Mouse (Mus musculus) spleen, embryonic (tissue): ENCODE measurements around the gene Dnajc25.

Experiments used
- CTCF ChIA-PET: fragments of 350-600 bp; sonication (Branson Sonifier 250); formaldehyde crosslinking; loops from one replicate; lab custom pipeline; 2022; lab: Charles Lee

Gene Dnajc25

GRCm38 (mm10) chr4:59002948-59003805 is 8.3 kb downstream of the Dnajc25 start, which contains the start of gene Gm20503:
Gm20503 (plus strand) TSS chr4:59003210.
- CTCF ChIA-PET = interaction anchor here (1.4 kb wide), 1 partner anchor 32 kb away, joined by 4 read pairs; the partner anchor contains the start of gene Gng10

GRCm38 (mm10) chr4:59003806-59004200 is 8.9 kb downstream of the Dnajc25 start:
- CTCF ChIA-PET = interaction anchor here (1.4 kb wide), 1 partner anchor 31 kb away, joined by 4 read pairs; the partner anchor contains the start of gene Gng10

- CTCF ChIA-PET = no interaction called here
These were observed 11.3 kb downstream of the Dnajc25 start for GRCm38 (mm10) chr4:59006211-59006610.

- CTCF ChIA-PET = no interaction called here
These were observed 12.2 kb downstream of the Dnajc25 start for GRCm38 (mm10) chr4:59007016-59007415.

GRCm38 (mm10) chr4:59007974-59008373 is 13.1 kb downstream of the Dnajc25 start:
- CTCF ChIA-PET = no interaction called here

DNA sequence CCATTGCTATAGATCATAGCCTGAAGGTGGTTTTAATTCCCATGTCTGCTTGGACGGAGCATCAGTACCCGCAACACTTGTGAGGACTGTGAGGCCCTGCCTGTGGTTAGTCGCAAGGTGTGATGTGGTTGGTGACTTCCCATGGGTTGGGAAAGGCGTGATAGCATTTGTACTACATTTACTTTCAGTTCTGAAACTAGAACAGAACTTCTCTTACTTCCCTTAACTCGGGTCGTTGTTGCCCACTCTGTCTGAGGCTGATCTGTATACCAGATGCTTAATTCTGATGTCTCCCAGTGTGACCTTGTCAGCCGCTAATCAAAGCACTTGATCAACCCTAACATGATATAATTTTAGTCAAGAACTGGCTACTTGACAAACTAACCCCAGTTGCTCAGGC is 14.3 kb downstream of the Dnajc25 start:
- CTCF ChIA-PET = no interaction called here

GRCm38 (mm10) chr4:59009696-59010095 is 14.8 kb downstream of the Dnajc25 start:
- CTCF ChIA-PET = no interaction called here

DNA sequence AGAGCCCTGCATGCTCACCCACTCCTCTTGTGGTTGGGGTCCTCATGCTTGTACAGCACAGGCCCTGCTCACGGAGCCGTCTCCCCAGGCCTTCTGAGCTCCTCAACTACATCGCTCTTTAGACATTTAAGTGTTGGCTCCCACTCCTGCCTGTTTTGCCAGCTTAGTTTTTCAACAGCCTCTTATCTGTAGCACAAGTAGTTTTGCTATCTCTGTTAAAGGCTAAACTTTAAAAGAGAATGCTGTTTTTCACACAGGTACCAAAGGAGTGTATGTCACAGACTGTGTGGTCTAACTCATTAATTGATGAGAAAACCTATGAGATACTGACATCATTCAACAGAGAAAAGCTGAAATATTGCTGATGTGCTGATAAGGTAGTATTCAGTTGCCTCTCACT is 16.6 kb downstream of the Dnajc25 start:
- CTCF ChIA-PET = no interaction called here

DNA sequence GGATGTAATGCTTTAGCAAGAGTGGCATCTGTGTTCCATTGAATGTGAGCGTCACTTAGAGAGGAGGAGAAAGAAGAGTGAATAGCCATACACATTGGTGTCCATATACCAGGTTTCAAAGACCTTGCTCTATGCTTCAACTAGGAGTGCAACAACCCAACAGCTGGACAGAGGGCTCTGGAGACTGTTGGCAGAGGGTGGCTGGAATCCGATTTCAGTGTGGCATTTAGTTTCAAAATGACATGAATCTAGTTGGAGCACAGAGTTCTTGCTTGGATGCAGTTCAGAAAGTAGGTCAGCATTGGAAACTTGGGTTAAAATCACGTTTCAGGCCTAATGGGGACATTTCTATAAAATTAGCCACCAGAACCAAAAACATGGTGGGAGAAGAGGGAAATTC is 20.3 kb downstream of the Dnajc25 start:
- CTCF ChIA-PET = interaction anchor here (0.6 kb wide), 1 partner anchor 18 kb away, joined by 3 read pairs; no protein-coding TSS in a partner anchor

- CTCF ChIA-PET = no interaction called here
These were observed 22.1 kb downstream of the Dnajc25 start for GRCm38 (mm10) chr4:59016922-59017321.

GRCm38 (mm10) chr4:59034325-59034917 is 39.6 kb downstream of the Dnajc25 start:
- CTCF ChIA-PET = interaction anchor here (0.7 to 1.2 kb wide), 2 partner anchors 31 to 40 kb away, joined by 4 to 6 read pairs; partner anchors contain the start of gene Gm20503

GRCm38 (mm10) chr4:59034918-59035785 is 40.3 kb downstream of the Dnajc25 start, which contains the start of gene Gng10:
Gng10 (plus strand) TSS chr4:59035088.
- CTCF ChIA-PET = interaction anchor here (0.7 to 1.2 kb wide), 2 partner anchors 32 to 41 kb away, joined by 4 to 6 read pairs; partner anchors contain the start of gene Gm20503

DNA sequence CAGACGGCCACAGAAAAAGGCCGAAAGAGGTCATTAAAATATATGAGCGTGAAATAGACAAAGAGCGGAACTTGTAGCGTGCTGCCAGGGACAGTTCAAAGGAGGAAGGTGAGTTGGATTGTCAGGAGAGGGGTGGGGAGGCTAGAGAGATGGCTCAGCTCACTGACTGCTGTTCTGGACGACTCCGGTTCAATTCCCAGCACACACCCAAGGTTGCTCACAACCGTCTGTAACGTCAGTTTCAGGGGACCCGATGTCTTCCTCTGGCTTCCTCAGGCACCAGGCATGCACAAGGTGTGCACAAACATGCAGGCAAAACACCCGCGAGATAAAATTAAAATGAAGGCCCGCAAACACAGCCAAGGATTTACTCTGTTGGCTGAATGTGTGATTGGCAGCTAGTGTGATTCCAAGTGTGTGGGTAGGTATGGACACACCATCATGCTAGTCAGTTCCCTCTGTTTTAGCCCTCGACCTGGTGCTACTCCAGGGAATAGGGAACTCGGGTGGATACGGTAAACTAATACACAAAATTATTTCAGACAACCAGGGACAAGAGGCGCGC is 41.0 kb downstream of the Dnajc25 start:
- CTCF ChIA-PET = interaction anchor here (0.6 to 1.2 kb wide), 2 partner anchors 9 to 32 kb away, joined by 4 to 7 read pairs; partner anchors contain the start of gene Gm20503

DNA sequence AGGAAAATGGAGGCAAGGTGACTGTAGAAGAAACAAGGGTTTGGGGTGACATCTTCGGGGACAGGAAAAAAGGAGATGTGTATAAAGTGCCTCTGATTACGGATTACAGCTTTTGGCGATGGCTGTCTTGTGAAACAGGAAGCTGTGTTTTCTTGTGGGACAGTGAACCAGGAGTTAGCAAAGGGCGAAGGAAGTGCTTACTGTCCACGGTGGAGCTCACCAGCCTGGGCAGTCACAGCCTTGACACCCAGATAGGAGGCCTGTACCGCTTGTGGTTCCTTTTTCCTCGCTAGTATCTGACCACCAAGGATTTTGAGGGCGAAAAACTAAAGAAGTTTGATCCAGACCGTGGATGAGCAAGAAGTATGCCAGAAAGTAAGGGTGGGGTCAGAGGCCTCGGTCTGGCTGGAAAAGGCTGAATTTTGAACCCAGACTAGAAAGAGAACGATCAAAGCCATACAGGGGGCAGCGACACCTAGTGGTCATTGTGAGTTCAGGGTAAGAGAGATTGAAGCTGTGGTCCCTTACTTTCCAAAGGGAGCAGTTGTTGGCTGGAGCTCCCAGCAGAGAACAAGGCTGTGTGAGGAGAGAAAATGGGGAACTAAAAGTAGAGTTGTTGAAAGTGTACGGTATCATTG is 41.7 kb downstream of the Dnajc25 start:
- CTCF ChIA-PET = interaction anchor here (0.5 to 0.6 kb wide), 2 partner anchors 8 to 37 kb away, joined by 4 to 7 read pairs; no protein-coding TSS in a partner anchor

DNA sequence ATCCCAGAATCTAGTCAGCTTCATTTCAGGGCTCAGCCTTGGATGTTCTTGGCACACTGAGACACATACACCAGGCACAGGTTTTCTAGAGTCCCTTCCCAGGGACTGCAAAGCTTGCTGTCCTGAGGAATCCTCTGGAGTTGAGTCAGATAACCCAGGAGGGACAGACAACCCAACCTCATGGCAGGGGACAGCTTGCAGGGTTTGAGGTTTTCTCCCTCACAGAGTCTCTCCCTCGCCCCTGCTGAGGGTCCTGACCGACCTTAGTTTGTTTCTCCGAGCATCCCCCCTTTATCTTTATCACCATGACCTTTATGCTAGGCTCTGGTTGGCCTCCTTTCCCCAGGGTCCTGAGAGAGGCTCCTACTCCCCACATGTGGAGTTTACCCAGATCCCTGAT is 42.7 kb downstream of the Dnajc25 start:
- CTCF ChIA-PET = no interaction called here

- CTCF ChIA-PET = no interaction called here
These were observed 45.8 kb downstream of the Dnajc25 start for GRCm38 (mm10) chr4:59040397-59041287.

GRCm38 (mm10) chr4:59043074-59043473 is 48.2 kb downstream of the Dnajc25 start:
- CTCF ChIA-PET = no interaction called here

DNA sequence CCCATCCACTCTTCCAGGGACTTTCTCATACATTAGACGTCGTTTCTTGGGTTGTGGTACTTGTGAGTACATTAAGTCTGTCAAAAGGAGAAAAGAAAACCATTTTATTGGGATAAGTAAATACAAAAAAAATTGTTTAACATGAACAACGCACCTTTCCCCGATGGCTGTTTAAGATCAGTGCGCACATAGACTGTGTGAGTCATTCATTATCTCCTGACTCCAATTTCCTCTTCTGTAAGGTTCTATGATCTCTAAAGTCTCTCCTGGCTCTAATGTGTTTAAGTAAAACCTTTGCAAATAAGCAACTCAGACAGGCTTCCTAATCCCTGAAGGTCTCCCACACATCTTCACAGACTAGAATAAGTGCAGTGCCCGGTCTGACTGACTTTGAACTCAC is 49.0 kb downstream of the Dnajc25 start:
- CTCF ChIA-PET = no interaction called here

DNA sequence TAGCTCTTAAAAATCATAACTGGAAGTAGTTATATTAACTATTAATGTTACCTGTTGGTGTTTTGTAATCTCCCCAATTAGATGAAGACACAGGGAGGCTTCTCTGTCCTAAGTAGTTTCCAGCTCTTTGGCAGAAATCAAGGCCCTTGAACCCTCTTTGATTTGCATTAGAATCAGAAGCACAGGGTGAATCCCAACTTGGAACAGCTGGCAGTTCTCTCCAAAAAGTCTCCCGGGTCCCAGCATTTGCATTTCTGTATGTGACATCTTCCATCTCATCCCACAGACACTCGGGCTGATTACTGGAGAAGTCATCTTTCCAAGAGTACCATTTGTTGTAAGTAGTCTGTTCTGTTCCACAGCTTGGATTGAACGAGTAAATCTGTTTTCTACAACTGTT is 52.4 kb downstream of the Dnajc25 start:
- CTCF ChIA-PET = no interaction called here
